Mouse (Mus musculus) heart, adult 8-10 months (tissue): ENCODE measurements around the gene Chd6. TPM values are rescaled to one million over a fixed set of nuclear protein-coding genes. Genes with fewer than 3 reads are reported as not detected.

Source experiments
- DNase-seq: peaks from one replicate; pipeline ENCODE4 v3.0.0; 2022; ENCODE audit warnings: low spot score
- total RNA-seq, 4 experiments: library from RNA; stranded (reverse); gene quantifications; 2 replicates each; pipeline ENCODE4 v1.2.4; 2022

Gene Chd6
- 10 to 100 TPM; 31.5 to 62.5 (median 46.7) TPM for total RNA-seq

- peak; percentile 99 for DNase-seq
These were observed at the start of gene Chd6 for GRCm38 (mm10) chr2:161108933-161109371. TSS of gene Chd6 (minus strand) at chr2:161109075.

- no peak for DNase-seq
These were observed 41.3 kb upstream of the Chd6 start for GRCm38 (mm10) chr2:161150004-161150842.

GRCm38 (mm10) chr2:161148428-161149020 is 39.6 kb upstream of the Chd6 start:
- no peak for DNase-seq

GRCm38 (mm10) chr2:161147656-161148427 is 39.0 kb upstream of the Chd6 start:
- no peak for DNase-seq

- DNase-seq: no peak
These were observed 35.9 kb upstream of the Chd6 start for GRCm38 (mm10) chr2:161144799-161145198.

GRCm38 (mm10) chr2:161138672-161139536 is 30.0 kb upstream of the Chd6 start:
- no peak for DNase-seq

GRCm38 (mm10) chr2:161136999-161137398 is 28.1 kb upstream of the Chd6 start:
- DNase-seq: no peak

GRCm38 (mm10) chr2:161128367-161129111 is 19.7 kb upstream of the Chd6 start:
- DNase-seq: peak; percentile 8

- DNase-seq: peak; percentile 11
These were observed 3.1 kb upstream of the Chd6 start for GRCm38 (mm10) chr2:161112011-161112410.

GRCm38 (mm10) chr2:161109398-161109821 is 535 bp upstream of the Chd6 start:
- DNase-seq: no peak

GRCm38 (mm10) chr2:161108085-161108927 is 569 bp downstream of the Chd6 start:
- DNase-seq: peak; percentile 16

- DNase-seq: no peak
These were observed 1.6 kb downstream of the Chd6 start for GRCm38 (mm10) chr2:161107236-161107635.

- no peak for DNase-seq
These were observed 5.1 kb downstream of the Chd6 start for GRCm38 (mm10) chr2:161103769-161104168.

- DNase-seq: no peak
These were observed 6.8 kb downstream of the Chd6 start for GRCm38 (mm10) chr2:161102102-161102501.

GRCm38 (mm10) chr2:161097746-161098145 is 11.1 kb downstream of the Chd6 start:
- DNase-seq: no peak

- no peak for DNase-seq
These were observed 18.0 kb downstream of the Chd6 start for GRCm38 (mm10) chr2:161090746-161091405.

GRCm38 (mm10) chr2:161090200-161090599 is 18.7 kb downstream of the Chd6 start:
- peak; percentile 9 for DNase-seq

- no peak for DNase-seq
These were observed 30.3 kb downstream of the Chd6 start for GRCm38 (mm10) chr2:161078590-161078989.

- no peak for DNase-seq
These were observed 32.6 kb downstream of the Chd6 start for GRCm38 (mm10) chr2:161076262-161076661.
